Mouse (Mus musculus) skeletal muscle tissue, postnatal 0 days (tissue): ENCODE measurements around the gene Pts. TPM values are rescaled to one million over a fixed set of nuclear protein-coding genes. Genes with fewer than 3 reads are reported as not detected.

Experiments used
- polyA plus RNA-seq: library from polyadenylated mRNA; unstranded; fragments of >200 nt; fragmentation: Nextera tagmentation; extraction: Ambion mirVana; gene quantifications from 2 replicates; pipeline ENCODE4 v1.2.1, GENCODE M21; 2015

Gene Pts
- 51.1 and 58.1 TPM in 2 replicates for polyA plus RNA-seq

GRCm38 (mm10) chr9:50528293-50528892 lies at the start of gene Pts:
TSS of gene Pts (minus strand) at chr9:50528724.

DNA sequence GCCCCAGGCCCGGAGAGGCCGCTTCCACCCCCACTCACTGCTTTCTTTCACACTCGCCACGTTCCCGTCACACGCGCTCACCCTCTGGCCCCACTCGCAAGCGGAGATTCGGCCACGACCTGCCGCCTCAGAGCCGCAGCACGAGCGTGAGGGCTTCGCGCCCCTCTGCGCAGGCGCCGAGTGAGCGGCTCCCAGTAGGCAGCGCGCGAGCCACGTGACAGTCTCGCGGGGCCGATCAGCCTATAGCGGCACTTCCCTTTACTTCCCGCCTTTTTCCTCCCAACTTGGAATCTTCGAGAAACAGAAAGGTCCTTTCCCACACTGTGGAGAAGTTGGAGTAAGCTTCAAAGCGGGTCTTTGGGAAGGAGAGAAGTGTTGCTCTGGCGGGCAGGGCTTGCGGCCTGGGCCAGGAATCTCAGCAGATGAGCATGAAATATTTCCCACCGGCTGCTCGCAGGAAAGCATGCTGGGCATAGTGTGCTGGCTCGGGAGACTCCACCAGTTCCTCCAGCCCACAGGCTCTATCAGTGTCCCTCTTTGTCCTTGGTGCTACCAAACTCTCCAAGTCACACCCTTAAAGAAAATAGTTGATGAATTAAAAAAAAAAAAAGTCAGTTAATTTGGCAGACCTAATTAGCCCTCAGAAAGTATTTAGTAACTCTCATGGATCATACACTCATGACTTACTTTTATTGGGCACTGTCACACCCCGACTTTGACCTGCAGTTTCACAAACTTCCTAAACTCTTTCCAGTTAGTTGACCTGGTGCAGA lies 32.8 kb upstream of the Pts start, which contains the start of gene Tex12:
TSS of gene Tex12 (minus strand) at position 181 of the 773 bp plus-strand sequence.

DNA sequence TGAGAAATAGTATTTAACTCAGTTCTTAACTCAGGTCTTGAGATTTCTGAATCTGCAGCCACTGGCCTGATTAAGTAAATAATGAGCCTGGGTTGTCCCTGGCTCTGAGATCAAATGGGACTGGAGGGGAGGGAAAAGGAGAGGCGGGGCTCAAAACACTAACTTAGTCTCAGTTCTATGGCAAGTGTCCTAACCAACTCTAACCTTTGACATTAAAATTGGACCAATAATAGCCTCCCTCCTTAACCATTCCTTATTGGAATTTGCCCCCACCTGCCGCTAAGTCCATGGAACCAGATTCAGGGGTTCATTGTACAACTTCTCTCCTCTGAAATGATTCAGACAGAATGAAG lies 26.5 kb upstream of the Pts start, which contains the start of gene Bco2:
TSS of gene Bco2 (minus strand) at position 88 of the 353 bp plus-strand sequence.

DNA sequence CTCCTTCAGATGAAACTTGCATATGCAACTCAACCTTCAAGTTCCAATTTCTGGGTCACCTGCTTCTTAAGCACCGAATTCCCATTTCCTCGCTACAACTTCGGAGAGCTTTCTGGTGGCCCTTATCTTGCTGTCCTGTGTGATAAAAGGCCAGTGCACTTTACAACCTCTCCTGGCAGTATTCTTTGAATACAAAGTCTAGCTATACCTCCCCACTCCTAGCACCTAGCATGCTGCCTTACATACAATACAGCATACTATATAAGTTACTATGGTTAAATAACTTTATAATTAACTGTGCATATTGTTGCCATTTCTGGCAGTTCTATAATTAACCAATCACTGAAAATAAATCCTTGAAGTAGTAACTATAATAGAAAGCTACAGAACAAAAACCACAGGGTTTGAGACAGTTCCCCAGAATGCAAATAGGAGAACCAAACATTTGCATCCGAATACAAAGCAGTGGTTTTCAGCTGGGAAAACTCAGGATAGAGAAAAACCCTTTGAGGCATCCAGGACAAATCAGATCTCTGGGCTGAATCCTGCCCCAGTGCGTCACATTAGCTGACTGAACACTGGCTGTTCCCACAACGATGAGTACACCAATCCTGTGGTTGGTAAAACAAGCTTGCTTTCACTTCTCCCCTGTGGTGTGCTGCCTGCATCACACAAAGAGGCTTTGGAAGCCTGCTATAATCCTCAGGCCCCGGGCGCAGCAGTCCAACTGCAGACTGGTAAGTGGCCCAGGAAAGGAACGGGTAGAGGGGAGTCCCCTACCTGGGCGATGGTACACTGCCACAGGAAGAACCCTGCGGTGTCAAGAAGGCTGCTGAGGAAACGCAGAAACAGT lies 25.9 kb upstream of the Pts start, which contains the start of gene Il18:
TSS of gene Il18 (plus strand) at position 587 of the 853 bp plus-strand sequence.

DNA sequence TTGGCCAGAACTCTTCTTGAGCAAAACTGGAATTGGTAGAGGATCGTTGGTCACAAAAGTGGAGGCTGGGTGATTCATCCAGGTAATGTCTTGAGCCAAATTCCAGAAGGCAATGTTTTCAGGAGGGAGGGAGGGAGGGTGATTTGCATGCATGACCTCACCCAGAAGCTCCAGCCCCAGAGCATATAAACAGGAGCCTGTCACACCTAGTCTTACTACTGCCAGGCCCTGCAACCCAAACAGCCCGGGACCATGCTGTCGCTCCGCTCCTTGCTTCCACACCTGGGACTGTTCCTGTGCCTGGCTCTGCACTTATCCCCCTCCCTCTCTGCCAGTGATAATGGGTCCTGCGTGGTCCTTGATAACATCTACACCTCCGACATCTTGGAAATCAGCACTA lies 34.2 kb downstream of the Pts start, which contains the start of gene Plet1:
TSS of gene Plet1 (plus strand) at position 215 of the 400 bp plus-strand sequence.

Other genes starting within 250 kb of the Pts start
- 135 and 175 TPM in 2 replicates for gene Rpl10-ps3, start 183.8 kb downstream of the Pts start, polyA plus RNA-seq
- gene Plet1, start 34.2 kb downstream of the Pts start, polyA plus RNA-seq: 0.19 and 0.72 TPM in 2 replicates
- 4.8 and 8.2 TPM in 2 replicates for gene Il18, start 26.1 kb upstream of the Pts start, polyA plus RNA-seq
- 0.17 and 0.19 TPM in 2 replicates for gene Bco2, start 26.5 kb upstream of the Pts start, polyA plus RNA-seq
- gene Tex12, start 32.6 kb upstream of the Pts start, polyA plus RNA-seq: not detected in 2 replicates
- gene Sdhd, start 75.1 kb upstream of the Pts start, polyA plus RNA-seq: 647 and 653 TPM in 2 replicates
- gene Timm8b, start 75.2 kb upstream of the Pts start, polyA plus RNA-seq: 233 and 251 TPM in 2 replicates
- 0.77 and 1.0 TPM in 2 replicates for gene Pih1d2, start 88.6 kb upstream of the Pts start, polyA plus RNA-seq
- gene Nkapd1, start 88.7 kb upstream of the Pts start, polyA plus RNA-seq: 11.4 and 11.5 TPM in 2 replicates
- 152 and 165 TPM in 2 replicates for gene Dlat, start 131.1 kb upstream of the Pts start, polyA plus RNA-seq
- gene Dixdc1, start 210.8 kb upstream of the Pts start, polyA plus RNA-seq: 5.2 and 6.3 TPM in 2 replicates
- gene 2310030G06Rik, start 217.8 kb upstream of the Pts start, polyA plus RNA-seq: 1.7 and 2.6 TPM in 2 replicates
- 938 and 1,056 TPM in 2 replicates for gene Cryab, start 222.6 kb upstream of the Pts start, polyA plus RNA-seq
- 267 and 317 TPM in 2 replicates for gene Hspb2, start 223.6 kb upstream of the Pts start, polyA plus RNA-seq
- gene Fdxacb1, start 239.5 kb upstream of the Pts start, polyA plus RNA-seq: 7.0 and 8.2 TPM in 2 replicates
- 12.8 and 17.6 TPM in 2 replicates for gene Alg9, start 246.3 kb upstream of the Pts start, polyA plus RNA-seq
- gene 1110032A03Rik, start 246.8 kb upstream of the Pts start, polyA plus RNA-seq: 33.2 and 34.6 TPM in 2 replicates